8 mouse cellular contexts compared by ENCODE assay signal in the genomic region with DNA sequence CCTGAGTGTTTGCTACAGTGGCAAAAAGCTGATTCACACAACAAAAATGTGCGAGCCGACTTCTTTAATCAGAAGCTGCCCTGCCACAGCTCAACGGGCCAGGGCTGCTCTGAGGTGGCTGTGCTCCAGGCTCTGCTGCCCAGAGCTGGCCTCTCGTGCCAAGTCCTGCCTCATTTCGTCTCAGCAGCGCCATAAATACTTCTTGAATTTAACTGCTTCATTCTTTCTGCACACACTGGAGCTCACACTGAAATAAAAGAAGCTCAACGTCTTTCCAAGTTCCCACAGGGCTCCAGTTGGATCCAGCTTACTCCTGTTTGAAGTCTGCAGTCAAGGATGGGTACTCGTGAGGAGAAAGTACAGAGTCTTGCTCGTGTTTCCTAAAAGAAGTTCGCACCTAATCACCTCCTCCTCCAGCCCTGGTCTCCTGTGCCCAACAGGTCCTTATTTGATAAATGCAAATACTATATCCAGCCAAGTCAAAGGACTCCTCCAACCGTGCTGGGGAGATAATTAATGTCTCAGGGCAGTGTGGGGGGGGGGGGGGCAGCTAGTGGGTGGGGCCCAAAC.
DNase-seq lines count a peak whose midpoint lies in the region; ATAC-seq and TF ChIP-seq lines count a peak whose summit lies in the region.

No protein-coding gene starts in this region.

- H3K4me1 ChIP-seq in embryonic facial prominence, embryonic 15.5 days: peaks cover 50% of the 10 kb centered on the region
- H3K4me1 ChIP-seq in heart, embryonic 12.5 days (replicated peaks): peaks cover 27% of the 10 kb centered on the region
- peaks cover 53% of the 10 kb centered on the region for H3K4me1 ChIP-seq in kidney, embryonic 15.5 days
- H3K4me1 ChIP-seq in limb, embryonic 14.5 days (ENCODE audit: control insufficient read depth, insufficient read depth, low read length): peaks cover 46% of the 10 kb centered on the region
- peaks cover 23% of the 10 kb centered on the region for H3K4me1 ChIP-seq in neural tube, embryonic 11.5 days (ENCODE audit: control insufficient read depth, insufficient read depth, low read length)

- DNase-seq in lung, adult 18-20 months: peak; percentile 68 to 69
- no peak for DNase-seq in lung, postnatal 25 days (ENCODE audit: low spot score)
- DNase-seq in limb, embryonic 14.5 days (ENCODE audit: low spot score): peak; percentile 86
- DNase-seq in neural tube, embryonic 11.5 days (ENCODE audit: low spot score): peak; percentile 37
- DNase-seq in embryo, embryonic 10 days (ENCODE audit: low spot score): no peak

- ATAC-seq in embryonic facial prominence, embryonic 15.5 days (ENCODE audit: insufficient number of reproducible peaks, low FRiP score, low TSS enrichment, low read depth): peak; percentile 75
- no peak for ATAC-seq in heart, embryonic 12.5 days (ENCODE audit: insufficient number of reproducible peaks, low FRiP score)
- peak; percentile 66 for ATAC-seq in kidney, embryonic 15.5 days (replicated peaks; ENCODE audit: low FRiP score)
- ATAC-seq in limb, embryonic 14.5 days (ENCODE audit: low FRiP score, low read depth): peak; percentile 71
- ATAC-seq in neural tube, embryonic 11.5 days (ENCODE audit: insufficient read depth, low FRiP score, low TSS enrichment): peak; percentile 54; the same call in 1 of the 2 replicates

- no peak overlapping the region for H3K9ac ChIP-seq in embryonic facial prominence, embryonic 15.5 days
- H3K9ac ChIP-seq in heart, embryonic 12.5 days: no peak overlapping the region
- no peak overlapping the region for H3K9ac ChIP-seq in kidney, embryonic 15.5 days
- no peak overlapping the region for H3K9ac ChIP-seq in limb, embryonic 14.5 days (ENCODE audit: low read depth, low read length, severe bottlenecking)
- no peak overlapping the region for H3K9ac ChIP-seq in neural tube, embryonic 11.5 days (ENCODE audit: low read length)

- H3K36me3 ChIP-seq in embryonic facial prominence, embryonic 15.5 days: no peaks in the 10 kb centered on the region
- no peaks in the 10 kb centered on the region for H3K36me3 ChIP-seq in heart, embryonic 12.5 days
- H3K36me3 ChIP-seq in kidney, embryonic 15.5 days: no peaks in the 10 kb centered on the region
- no peaks in the 10 kb centered on the region for H3K36me3 ChIP-seq in limb, embryonic 14.5 days (ENCODE audit: control insufficient read depth, insufficient read depth, low read length)
- H3K36me3 ChIP-seq in neural tube, embryonic 11.5 days (ENCODE audit: control insufficient read depth, insufficient read depth, low read length): no peaks in the 10 kb centered on the region

- peak overlapping the region; percentile 92 for H3K27ac ChIP-seq in embryonic facial prominence, embryonic 15.5 days (replicated peaks)
- H3K27ac ChIP-seq in heart, embryonic 12.5 days (ENCODE audit: poor library complexity, severe bottlenecking): no peak overlapping the region; the same call in 1 of the 2 replicates
- peak overlapping the region; percentile 97 for H3K27ac ChIP-seq in kidney, embryonic 15.5 days
- peak overlapping the region; percentile 93 for H3K27ac ChIP-seq in limb, embryonic 14.5 days (replicated peaks; ENCODE audit: low read depth, low read length)
- H3K27ac ChIP-seq in neural tube, embryonic 11.5 days (ENCODE audit: low read depth, low read length): 0 out of 2 replicates have a peak overlapping the region, but pooled peaks have one; percentile 23

- no peaks in the 10 kb centered on the region for H3K27me3 ChIP-seq in embryonic facial prominence, embryonic 15.5 days
- H3K27me3 ChIP-seq in heart, embryonic 12.5 days (replicated peaks): no peaks in the 10 kb centered on the region
- H3K27me3 ChIP-seq in kidney, embryonic 15.5 days: no peaks in the 10 kb centered on the region
- H3K27me3 ChIP-seq in limb, embryonic 14.5 days (ENCODE audit: control insufficient read depth, insufficient read depth, low read length): no peaks in the 10 kb centered on the region
- no peaks in the 10 kb centered on the region for H3K27me3 ChIP-seq in neural tube, embryonic 11.5 days (ENCODE audit: control insufficient read depth, insufficient read depth, low read length)

- TF ChIP-seq POLR2A in limb, embryonic 14.5 days (IDR thresholded peaks at IDR 0.05; ENCODE audit: borderline replicate concordance, extremely low read depth, insufficient read depth, insufficient read length): no peak

- no peak overlapping the region for H3K4me3 ChIP-seq in embryonic facial prominence, embryonic 15.5 days (replicated peaks)
- no peak overlapping the region for H3K4me3 ChIP-seq in heart, embryonic 12.5 days
- H3K4me3 ChIP-seq in kidney, embryonic 15.5 days (replicated peaks): no peak overlapping the region
- H3K4me3 ChIP-seq in limb, embryonic 14.5 days (replicated peaks; ENCODE audit: low read length): no peak overlapping the region
- no peak overlapping the region for H3K4me3 ChIP-seq in neural tube, embryonic 11.5 days (ENCODE audit: low read depth, low read length)

- 15% methylated on average over 11 of the region's 11 CpGs for WGBS in embryonic facial prominence, embryonic 15.5 days
- WGBS in heart, embryonic 12.5 days: 28% methylated on average over 11 of the region's 11 CpGs
- 10% methylated on average over 11 of the region's 11 CpGs for WGBS in kidney, embryonic 15.5 days
- WGBS in limb, embryonic 14.5 days: 8% methylated on average over 11 of the region's 11 CpGs
- 29% methylated on average over 11 of the region's 11 CpGs for WGBS in neural tube, embryonic 11.5 days

- H3K4me2 ChIP-seq in embryonic facial prominence, embryonic 15.5 days (replicated peaks): peak overlapping the region; percentile 40; the same call in 1 of the 2 replicates
- 0 out of 2 replicates have a peak overlapping the region, but pooled peaks have one; percentile 5 for H3K4me2 ChIP-seq in heart, embryonic 12.5 days
- H3K4me2 ChIP-seq in kidney, embryonic 15.5 days: peak overlapping the region; percentile 33
- peak overlapping the region; percentile 39 for H3K4me2 ChIP-seq in limb, embryonic 14.5 days (replicated peaks; ENCODE audit: low read depth, low read length, severe bottlenecking)
- H3K4me2 ChIP-seq in neural tube, embryonic 11.5 days (ENCODE audit: low read depth): no peak overlapping the region

- H3K9me3 ChIP-seq in embryonic facial prominence, embryonic 15.5 days (replicated peaks): no peaks in the 10 kb centered on the region
- peaks cover 5% of the 10 kb centered on the region; the same call in 1 of the 2 replicates for H3K9me3 ChIP-seq in heart, embryonic 12.5 days (replicated peaks)
- H3K9me3 ChIP-seq in kidney, embryonic 15.5 days (replicated peaks): no peaks in the 10 kb centered on the region; the same call in 1 of the 2 replicates
- H3K9me3 ChIP-seq in limb, embryonic 14.5 days (ENCODE audit: control insufficient read depth, low read length): peaks cover 7% of the 10 kb centered on the region; the same call in 1 of the 2 replicates
- no peaks in the 10 kb centered on the region for H3K9me3 ChIP-seq in neural tube, embryonic 11.5 days (ENCODE audit: control insufficient read depth, low read length)

Comparison
In these comparisons a context has a peak if more than half of its experiments do, and no peak if none do; other contexts are left out.
1. DNase-seq: peak in lung, adult 18-20 months (2 of 2), limb, embryonic 14.5 days (single experiment) and neural tube, embryonic 11.5 days (single experiment); none in lung, postnatal 25 days (single experiment) and embryo, embryonic 10 days (single experiment).